Mouse (Mus musculus) central nervous system, embryonic 14 days (tissue): ENCODE data around the gene Apoc2. TPM values are rescaled to one million over a fixed set of nuclear protein-coding genes. Genes with fewer than 3 reads are reported as not detected.

ENCODE experiments used
- polyA plus RNA-seq: library from polyadenylated mRNA; depleted of rRNA; stranded (reverse); fragments of >200 nt; gene quantifications from 2 replicates; pipeline ENCODE4 v1.2.3, GENCODE M21; 2012; rRNA removed

Apoc2 gene
- polyA plus RNA-seq, result 0.18 and 0.39 TPM in 2 replicates

DNA sequence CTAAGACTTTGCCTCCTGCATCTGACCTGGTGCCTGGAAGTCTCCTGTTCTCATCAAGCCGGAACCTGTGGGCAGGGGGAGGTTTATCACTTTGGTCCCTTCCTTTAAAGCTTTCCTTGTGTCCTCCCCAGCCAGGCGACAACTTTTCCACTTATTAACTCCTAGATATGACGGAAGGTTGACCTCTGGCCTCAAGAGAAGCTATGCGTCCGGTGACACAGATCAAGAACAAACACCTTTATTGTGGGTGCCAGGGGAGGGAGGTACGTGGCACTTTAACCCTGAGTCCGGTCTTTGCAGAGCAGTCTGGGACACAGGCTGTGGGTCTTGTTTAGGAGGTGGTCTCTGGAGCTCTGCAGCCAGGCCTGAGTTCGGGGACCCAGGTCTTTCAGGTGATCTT, at the start of gene Apoc2:
TSS of gene Apoc2 (minus strand) at position 70 of the 400 bp plus-strand sequence.

DNA sequence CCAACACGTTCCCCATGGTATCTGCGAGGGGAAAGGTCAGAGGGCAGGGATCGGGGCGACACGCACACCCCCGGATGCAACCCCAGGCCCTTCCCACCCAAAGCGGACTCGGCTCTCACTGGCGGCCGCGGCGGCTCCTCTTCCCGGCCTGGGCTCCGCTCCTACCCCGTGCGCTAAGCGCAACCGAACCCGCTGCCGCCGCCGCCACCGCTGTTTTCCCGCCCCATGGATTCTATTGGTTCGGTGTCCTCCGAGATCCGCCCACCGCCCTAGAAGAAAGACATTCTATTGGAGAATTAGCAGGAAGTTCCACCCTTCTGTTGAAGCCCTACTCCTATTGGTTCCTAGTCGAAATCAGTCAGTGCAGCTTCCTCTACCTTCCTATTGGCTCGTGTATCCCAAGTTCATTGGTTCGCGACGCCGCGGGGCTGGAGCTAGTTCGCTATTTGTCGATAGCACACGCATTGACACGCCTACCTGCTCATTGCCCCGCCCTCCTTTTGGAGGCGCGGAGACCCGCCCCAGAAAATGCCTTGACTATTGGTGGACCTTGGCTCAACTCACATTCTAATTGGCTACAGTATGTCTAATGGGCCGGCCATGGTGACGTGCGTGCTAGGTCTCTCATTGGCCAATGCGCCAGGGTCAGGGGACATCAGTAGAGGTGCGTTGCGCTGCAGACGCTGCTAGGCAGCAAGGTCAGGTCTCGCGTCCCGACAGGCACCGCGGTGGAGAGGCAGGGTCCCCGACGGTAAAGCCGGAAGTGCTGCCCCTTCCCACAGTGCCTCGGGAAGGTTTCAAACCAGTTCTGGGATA, 37.7 kb upstream of the Apoc2 start, which contains the start of gene Tomm40:
TSS of gene Tomm40 (minus strand) at position 200 of the 816 bp plus-strand sequence.

GRCm38 (mm10) chr7:19698907-19699826, 21.4 kb upstream of the Apoc2 start, which contains the start of gene Apoe:
TSS of gene Apoe (minus strand) at chr7:19699188.

DNA sequence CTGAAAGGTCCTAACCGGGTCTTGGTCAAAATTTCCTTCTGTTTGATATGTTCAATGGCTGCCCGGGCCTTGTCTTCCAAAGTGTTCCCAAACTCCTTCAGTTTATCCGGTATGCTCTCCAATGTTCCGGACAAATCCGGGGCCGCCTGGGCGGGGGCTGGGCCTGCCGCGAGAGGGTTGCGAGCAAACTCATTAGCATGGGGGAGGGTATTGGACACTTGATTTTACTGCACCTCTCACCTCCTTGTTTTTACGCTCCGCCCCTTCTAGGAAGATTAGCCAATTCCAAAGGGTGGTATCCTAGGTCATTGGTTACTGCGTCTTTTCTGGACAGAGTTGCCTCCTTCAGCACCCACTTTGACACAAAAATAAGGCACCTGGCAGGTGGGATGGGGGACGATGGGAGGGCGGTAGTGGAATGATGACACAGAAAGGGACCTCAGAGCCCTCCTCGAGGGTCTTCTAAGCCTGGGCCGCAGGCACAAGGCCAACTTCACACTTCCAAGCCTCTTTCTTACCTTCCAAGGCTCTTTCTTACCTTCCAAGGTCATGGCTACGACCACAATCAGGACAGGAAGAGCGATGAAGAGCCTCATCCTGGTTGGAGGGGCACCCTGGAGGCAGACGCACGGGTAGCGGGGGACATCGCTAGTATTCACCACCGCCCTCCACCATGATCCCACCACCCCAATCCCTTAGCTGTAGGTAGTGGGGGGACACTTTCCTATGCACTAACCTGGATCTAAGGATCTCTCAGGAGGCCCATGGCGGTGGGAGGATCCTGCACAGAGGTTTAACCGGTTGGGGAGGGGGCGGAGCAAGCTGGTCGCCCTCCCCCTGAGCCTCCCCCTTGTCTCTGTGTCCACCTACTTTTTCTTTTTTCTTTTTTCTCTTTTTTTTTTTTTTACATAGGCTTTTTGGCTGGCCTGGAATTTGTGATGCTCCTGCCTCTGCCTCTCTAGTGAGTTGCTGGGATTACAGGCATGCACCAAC, 14.4 kb upstream of the Apoc2 start, which contains the start of gene Apoc1:
TSS of gene Apoc1 (minus strand) at position 788 of the 993 bp plus-strand sequence.

DNA sequence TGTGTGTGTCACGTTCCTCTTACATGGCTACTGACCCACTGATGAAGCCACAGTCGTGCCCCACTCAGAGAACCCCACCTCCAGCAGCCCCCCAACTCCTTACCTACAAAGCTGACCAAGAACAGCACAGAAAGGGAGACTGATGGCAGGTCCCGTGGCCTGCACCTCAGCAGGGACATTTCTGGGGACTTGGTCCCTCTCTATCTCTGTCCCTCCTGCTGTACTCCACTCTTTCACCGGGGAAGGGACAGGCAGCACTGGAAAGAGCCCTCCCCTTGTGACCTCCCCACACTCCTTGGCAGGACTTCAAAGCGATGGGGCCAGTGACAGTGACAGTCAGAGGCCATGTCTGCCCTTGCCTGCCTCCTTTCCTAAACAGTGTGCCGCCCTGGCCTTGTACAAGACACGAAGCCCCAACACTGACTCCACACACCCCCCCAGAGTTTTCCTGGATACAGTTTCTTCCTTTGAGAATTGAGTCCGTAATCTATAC, 3.5 kb upstream of the Apoc2 start, which contains the start of the genes Gm44805 and Apoc4:
TSS of gene Gm44805 (minus strand) at position 222 of the 493 bp plus-strand sequence.
TSS of gene Apoc4 (minus strand) at position 278 of the 493 bp plus-strand sequence.

GRCm38 (mm10) chr7:19664955-19665841, 12.5 kb downstream of the Apoc2 start, which contains the start of gene Clptm1:
TSS of gene Clptm1 (minus strand) at chr7:19665033.

DNA sequence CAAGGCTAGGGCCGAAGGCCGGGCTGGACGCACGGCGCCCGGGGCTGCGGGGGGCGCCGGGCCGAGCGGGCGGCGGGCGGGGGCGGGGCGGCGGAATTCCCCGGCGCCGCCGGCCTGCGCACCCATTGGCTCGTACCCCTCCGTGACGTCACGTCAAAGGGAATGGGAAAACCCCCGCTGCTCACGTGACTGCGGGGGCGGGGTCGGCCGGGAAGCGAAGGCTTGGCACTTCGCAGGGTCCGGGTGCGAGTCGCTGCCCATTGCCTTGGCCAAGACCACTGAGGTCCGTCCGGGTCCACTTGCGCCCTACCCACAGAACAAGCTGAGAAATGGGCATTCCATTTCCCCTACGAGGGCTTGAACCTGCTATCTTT, 48.4 kb downstream of the Apoc2 start, which contains the start of gene Relb:
TSS of gene Relb (minus strand) at position 78 of the 374 bp plus-strand sequence.

Other genes starting within 250 kb of the Apoc2 start
- gene Mark4, start 219.1 kb downstream of the Apoc2 start, polyA plus RNA-seq, result 51.1 and 55.1 TPM in 2 replicates
- 0.85 and 1.6 TPM in 2 replicates for gene Exoc3l2, start 214.6 kb downstream of the Apoc2 start, polyA plus RNA-seq
- 9.1 and 10.5 TPM in 2 replicates for gene Bloc1s3, start 169.6 kb downstream of the Apoc2 start, polyA plus RNA-seq
- gene Trappc6a, start 169.5 kb downstream of the Apoc2 start, polyA plus RNA-seq, result 34.1 and 35.1 TPM in 2 replicates
- gene Nkpd1, start 160.1 kb downstream of the Apoc2 start, polyA plus RNA-seq, result 0.33 and 0.34 TPM in 2 replicates
- gene Ppp1r37, start 114.9 kb downstream of the Apoc2 start, polyA plus RNA-seq, result 96.0 and 96.5 TPM in 2 replicates
- gene Zfp296, start 100.7 kb downstream of the Apoc2 start, polyA plus RNA-seq, result 0.96 and 1.3 TPM in 2 replicates
- gene Gemin7, start 100.3 kb downstream of the Apoc2 start, polyA plus RNA-seq, result 63.7 and 64.1 TPM in 2 replicates
- 169 and 179 TPM in 2 replicates for gene Clasrp, start 73.5 kb downstream of the Apoc2 start, polyA plus RNA-seq
- 4.5 and 8.3 TPM in 2 replicates for gene Relb, start 48.5 kb downstream of the Apoc2 start, polyA plus RNA-seq
- gene Clptm1, start 12.9 kb downstream of the Apoc2 start, polyA plus RNA-seq, result 81.5 and 83.9 TPM in 2 replicates
- gene Gm44805, start 3.5 kb upstream of the Apoc2 start, polyA plus RNA-seq, result not detected in 2 replicates
- gene Apoc4, start 3.5 kb upstream of the Apoc2 start, polyA plus RNA-seq, result not detected in 2 replicates
- 1.4 and 1.9 TPM in 2 replicates for gene Apoc1, start 14.7 kb upstream of the Apoc2 start, polyA plus RNA-seq
- gene Apoe, start 21.2 kb upstream of the Apoc2 start, polyA plus RNA-seq, result 310 and 317 TPM in 2 replicates
- 100.0 and 101 TPM in 2 replicates for gene Tomm40, start 37.5 kb upstream of the Apoc2 start, polyA plus RNA-seq
- gene Nectin2, start 72.5 kb upstream of the Apoc2 start, polyA plus RNA-seq, result 36.1 and 40.6 TPM in 2 replicates
- 9.6 and 26.2 TPM in 2 replicates for gene Bcam, start 93.1 kb upstream of the Apoc2 start, polyA plus RNA-seq
- 0.16 and 0.75 TPM in 2 replicates for gene Cblc, start 118.9 kb upstream of the Apoc2 start, polyA plus RNA-seq
- 0.91 and 2.3 TPM in 2 replicates for gene Bcl3, start 144.8 kb upstream of the Apoc2 start, polyA plus RNA-seq
- 10.0 and 11.8 TPM in 2 replicates for gene Gm19345, start 174.1 kb upstream of the Apoc2 start, polyA plus RNA-seq
- gene Ceacam16, start 183.4 kb upstream of the Apoc2 start, polyA plus RNA-seq, result 0.04 TPM in 1 of 2 replicates, not detected in the other
- gene Ceacam19, start 210.0 kb upstream of the Apoc2 start, polyA plus RNA-seq, result 0.10 TPM in 1 of 2 replicates, not detected in the other
- gene Pvr, start 243.2 kb upstream of the Apoc2 start, polyA plus RNA-seq, result 8.5 and 11.6 TPM in 2 replicates